Mouse (Mus musculus) MEL (cell line): ENCODE measurements around the gene Defb11.

Experiments
- CHD2 ChIP-seq: IDR thresholded peaks from 2 replicates; pipeline ENCODE4 v1.6.1; 2011; ENCODE audit warnings: low read length, improper control_type of control experiment
- CTCF ChIP-seq, 3 experiments: IDR thresholded peaks in 2 of 3; conservative IDR thresholded peaks in 1 of 3; 2 replicates each; pipeline ENCODE4 v1.5.1; 2011 to 2012; ENCODE audit warnings: low read length in 3 of 3, low read depth in 2 of 3, mild to moderate bottlenecking in 2 of 3, improper control_type of control experiment in 1 of 3, inconsistent platforms in 1 of 3, mixed read lengths in 1 of 3, moderate library complexity in 1 of 3; ENCODE audit not compliant: control insufficient read depth in 1 of 3, insufficient read depth in 1 of 3, poor library complexity in 1 of 3, severe bottlenecking in 1 of 3
- JUND ChIP-seq: IDR thresholded peaks from 2 replicates; pipeline ENCODE4 v1.6.1; 2011; ENCODE audit warnings: low read depth, mild to moderate bottlenecking, improper control_type of control experiment, low read length
- KAT2A ChIP-seq: conservative IDR thresholded peaks from 2 replicates; pipeline ENCODE4 v1.6.1; 2012; ENCODE audit warnings: low read depth, low read length, improper control_type of control experiment, inconsistent platforms
- MAX ChIP-seq: IDR thresholded peaks from 2 replicates; pipeline ENCODE4 v1.6.1; 2011; ENCODE audit warnings: low read length, improper control_type of control experiment
- MEF2A ChIP-seq: IDR thresholded peaks from 2 replicates; pipeline ENCODE4 v1.6.1; 2014; ENCODE audit warnings: low read depth, mild to moderate bottlenecking, inconsistent platforms, low read length, improper control_type of control experiment; ENCODE audit not compliant: poor library complexity, insufficient replicate concordance, severe bottlenecking; ENCODE audit errors: extremely low read depth
- POLR2AphosphoS5 ChIP-seq: IDR thresholded peaks from 2 replicates; pipeline ENCODE4 v1.6.1; 2012; ENCODE audit warnings: low read depth, borderline replicate concordance, mild to moderate bottlenecking, inconsistent platforms, low read length, moderate library complexity, mixed read lengths
- USF2 ChIP-seq, 2 experiments: IDR thresholded peaks; 2 replicates each; pipeline ENCODE4 v1.6.1; 2011 to 2012; ENCODE audit warnings: improper control_type of control experiment in 2 of 2, low read length in 2 of 2, borderline replicate concordance in 1 of 2, inconsistent platforms in 1 of 2, low read depth in 1 of 2, mild to moderate bottlenecking in 1 of 2; ENCODE audit not compliant: insufficient read depth in 1 of 2

DNA sequence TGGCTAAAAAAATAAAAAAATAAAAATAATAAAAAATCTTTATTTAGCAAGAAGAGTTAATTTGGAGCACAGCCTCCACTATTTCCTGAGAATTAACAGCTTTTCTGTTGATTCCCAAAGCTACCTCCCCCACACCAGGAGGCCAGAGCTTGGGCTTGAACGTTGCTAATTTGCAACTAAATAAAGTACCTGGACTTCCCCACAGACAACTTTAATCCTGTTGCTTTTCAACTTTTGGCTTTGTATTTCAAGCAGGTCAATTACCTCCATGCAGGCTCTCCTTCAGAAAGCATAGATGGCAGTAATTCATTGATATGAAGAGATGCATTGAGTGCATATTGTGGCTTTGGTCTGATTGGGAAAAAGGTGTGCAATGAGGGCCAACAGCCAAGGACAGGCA lies 5.7 kb upstream of the Defb11 start:
- TF ChIP-seq MAX = no peak
- no peak for TF ChIP-seq JUND
- no peak for TF ChIP-seq KAT2A
- no peak for TF ChIP-seq CTCF (IDR thresholded peaks at IDR 0.05 in 2 of 3, conservative IDR thresholded peaks at IDR 0.05 in 1 of 3; ENCODE audit: control insufficient read depth in 1 of 3, insufficient read depth in 1 of 3, low read depth in 2 of 3, low read length in 3 of 3, poor library complexity in 1 of 3, severe bottlenecking in 1 of 3)
- no peak for TF ChIP-seq POLR2AphosphoS5
- TF ChIP-seq CHD2 = no peak
- TF ChIP-seq MEF2A = no peak
- TF ChIP-seq USF2 (IDR thresholded peaks at IDR 0.05; ENCODE audit: borderline replicate concordance in 1 of 2, insufficient read depth in 1 of 2, low read depth in 1 of 2, low read length in 2 of 2) = no peak
